Mouse (Mus musculus) B cell, adult 2 months (primary cell): ENCODE results near the gene Unc5cl.

Experiments
- DNase-seq, 2 experiments: peaks; one replicate each; pipeline ENCODE4 v3.0.0; 2022

Unc5cl gene

DNA sequence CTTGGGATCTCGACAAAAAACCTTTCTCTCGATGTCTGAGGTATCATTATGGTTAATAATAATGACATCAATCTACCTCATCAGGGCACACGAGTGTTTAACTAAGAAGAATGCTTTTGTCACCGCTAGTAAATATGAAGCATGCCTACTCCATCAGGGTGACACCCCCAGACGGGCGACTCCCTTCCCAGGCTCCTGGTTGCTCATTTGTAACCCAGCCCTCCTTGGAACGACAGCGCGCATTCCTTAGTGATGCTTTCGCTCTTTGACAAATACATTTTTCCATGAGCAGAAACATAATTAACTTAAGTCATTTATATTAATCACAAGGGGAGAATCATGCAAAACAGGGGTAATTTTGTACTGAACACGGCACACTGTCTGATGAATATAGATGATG lies 88.0 kb downstream of the Unc5cl start:
- no peak for DNase-seq

DNA sequence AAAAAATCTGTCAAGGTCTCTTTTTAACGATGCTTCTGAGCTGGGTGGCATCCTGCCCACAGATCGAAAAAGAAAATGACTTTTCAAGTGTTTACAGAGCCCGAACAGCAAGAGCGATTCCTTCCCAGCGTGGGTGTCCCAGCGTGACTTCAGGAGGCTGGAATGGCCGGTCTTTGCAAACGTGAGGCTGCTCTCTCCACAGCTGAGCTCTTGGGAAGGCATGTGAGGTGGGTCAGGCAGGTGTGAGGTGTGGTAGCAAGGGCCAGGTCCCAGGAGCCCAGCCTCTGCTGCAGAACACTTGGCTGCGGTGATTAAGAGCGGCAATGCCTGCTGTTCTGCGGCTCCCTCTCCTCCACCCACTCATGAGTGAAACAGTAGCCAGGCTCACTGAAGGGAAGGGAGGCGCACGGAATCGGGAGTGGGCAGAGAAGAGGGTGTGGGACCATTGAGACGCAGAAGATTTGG lies 88.6 kb downstream of the Unc5cl start:
- no peak for DNase-seq

DNA sequence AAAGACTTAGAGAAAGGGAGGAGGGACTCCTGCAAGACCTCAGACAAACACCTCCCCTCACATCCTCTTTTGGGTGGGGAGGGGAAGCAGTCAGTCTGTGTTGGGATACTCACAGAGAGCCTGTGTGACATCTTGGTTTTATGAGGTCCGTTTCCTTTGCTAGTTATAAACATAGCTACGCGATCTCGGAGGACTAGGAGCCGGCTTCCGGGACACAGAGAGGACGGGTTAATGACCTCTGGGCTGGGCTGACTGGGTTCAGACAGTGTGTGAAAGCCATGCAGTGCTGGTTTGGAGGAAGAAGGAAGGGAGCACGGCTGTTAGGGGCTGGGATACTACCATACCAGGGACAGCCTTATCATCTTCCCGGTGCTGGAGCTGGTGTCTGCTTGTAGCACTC lies 90.0 kb downstream of the Unc5cl start:
- DNase-seq, result no peak

DNA sequence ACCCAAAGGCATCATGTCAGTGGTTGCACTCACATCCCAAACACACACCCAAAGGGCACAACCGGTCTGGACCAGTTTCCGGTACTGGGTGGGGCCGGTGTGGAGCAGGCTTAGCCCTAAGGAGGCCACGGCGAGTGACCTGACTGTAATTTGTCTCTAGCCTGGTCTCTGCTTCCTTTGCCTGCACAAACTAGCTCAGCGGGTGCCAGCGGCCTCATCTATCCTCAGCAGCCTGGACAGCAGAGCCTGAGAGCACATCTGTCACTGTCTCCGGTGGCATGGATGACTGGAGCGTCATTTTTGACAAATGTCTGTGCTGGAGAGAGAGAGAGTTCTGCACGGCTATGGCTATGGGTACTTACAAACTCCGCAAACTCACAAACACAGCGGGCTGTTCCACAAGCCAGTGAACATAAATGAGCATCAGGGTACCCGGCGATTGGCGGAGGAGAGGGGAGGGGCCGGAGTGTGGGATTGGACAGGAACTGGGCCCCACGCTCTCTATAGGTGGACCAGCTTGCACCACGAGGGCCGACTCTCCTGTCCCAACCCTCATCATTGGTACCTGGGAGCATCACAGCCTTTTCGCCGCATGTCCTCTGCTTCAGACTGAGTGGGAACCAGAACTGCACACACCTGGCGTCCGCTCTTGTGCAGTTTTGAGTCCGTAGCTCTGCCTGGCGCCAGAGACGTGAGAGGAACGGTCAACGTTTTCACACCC lies 90.7 kb downstream of the Unc5cl start:
- no peak for DNase-seq

DNA sequence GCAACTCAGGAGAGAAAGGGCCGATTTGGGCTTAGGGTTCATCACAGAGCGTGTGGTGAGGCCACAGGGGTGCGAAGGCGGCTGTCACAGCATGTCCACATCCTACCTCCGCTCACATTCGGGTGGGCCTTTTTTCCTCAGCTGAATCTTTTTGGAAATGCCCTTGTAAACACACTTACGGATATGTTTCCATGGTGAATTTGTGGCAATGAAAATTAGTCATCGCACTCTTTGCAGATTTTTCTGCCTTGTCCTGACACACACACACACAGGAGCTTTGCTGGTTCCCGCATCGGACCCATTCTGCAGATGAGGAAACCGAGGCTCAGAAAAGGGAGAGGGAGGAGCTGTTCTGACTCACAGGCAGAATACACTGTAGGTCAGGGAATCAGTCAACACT lies 91.3 kb downstream of the Unc5cl start:
- no peak for DNase-seq

DNA sequence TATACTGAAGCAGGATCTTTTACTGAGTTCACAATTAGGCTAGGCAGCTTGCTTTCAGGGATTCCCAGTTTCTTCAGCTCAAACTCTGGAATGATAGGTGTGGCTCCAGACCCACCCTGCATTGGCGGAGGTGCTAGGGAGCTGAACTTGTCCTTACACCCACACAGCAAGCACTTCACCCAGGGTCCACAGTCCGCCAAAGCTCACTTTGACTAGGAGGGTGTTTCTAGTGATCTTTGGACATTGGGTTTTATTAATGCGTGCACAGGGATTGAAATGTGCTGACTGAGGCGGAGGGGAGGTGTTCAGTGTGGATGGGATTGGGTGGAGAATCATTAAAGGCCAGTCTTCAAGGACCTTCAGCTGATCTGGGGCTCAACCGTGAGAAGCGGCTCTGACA lies 93.0 kb downstream of the Unc5cl start:
- no peak for DNase-seq

DNA sequence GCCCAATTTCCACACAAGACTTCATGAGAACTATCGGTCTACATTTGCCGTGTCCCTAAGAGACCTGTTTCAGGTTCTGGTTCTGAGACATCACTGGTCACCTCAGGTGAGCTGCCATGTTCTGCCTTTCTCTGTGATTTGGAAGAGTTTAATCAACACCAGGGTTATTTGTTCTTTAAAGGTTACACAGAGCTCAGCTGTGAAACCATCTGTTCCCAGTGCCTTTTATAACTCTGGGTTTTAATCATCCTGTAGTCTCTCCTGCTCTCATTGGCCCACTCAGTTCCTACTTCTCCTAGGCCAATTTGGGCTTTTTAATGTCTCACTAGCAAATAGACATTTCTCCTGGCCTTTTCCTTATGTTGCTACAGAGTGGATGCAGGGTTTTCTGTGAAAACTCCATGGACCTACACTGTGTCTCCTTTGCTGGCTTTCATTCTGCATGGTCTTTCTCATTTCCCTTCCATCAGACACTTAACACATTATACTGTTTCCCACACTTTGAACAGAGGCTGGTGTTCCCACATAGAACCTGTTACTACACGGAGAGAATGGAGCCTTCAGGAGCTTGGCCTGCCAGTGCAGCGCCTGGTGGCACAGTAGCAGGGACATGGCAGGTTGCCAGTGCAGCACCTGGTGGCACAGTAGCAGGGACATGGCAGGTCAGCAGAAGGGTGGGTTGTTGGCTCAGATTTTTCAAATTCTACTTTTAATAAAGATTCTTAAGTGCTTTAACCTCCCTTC lies 97.3 kb downstream of the Unc5cl start:
- DNase-seq, result no peak

DNA sequence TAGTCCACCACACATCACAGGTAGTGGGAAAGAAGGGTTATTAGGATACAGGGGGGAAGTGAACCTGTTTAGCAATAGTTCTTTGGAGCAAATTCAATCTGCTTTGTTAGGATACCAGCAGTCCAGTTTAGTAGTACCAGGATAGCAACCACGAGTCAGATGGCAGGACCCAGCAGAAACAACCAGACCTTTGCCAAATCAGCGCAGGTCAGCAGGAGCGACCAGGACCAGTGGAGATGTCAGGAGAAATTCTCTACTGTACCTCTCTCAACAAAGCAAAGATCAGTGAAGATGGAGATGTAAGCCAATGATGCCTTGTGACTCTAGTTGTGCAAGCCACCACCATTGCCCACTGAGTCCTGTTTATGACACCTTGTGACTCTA lies 97.8 kb downstream of the Unc5cl start:
- DNase-seq, result no peak

DNA sequence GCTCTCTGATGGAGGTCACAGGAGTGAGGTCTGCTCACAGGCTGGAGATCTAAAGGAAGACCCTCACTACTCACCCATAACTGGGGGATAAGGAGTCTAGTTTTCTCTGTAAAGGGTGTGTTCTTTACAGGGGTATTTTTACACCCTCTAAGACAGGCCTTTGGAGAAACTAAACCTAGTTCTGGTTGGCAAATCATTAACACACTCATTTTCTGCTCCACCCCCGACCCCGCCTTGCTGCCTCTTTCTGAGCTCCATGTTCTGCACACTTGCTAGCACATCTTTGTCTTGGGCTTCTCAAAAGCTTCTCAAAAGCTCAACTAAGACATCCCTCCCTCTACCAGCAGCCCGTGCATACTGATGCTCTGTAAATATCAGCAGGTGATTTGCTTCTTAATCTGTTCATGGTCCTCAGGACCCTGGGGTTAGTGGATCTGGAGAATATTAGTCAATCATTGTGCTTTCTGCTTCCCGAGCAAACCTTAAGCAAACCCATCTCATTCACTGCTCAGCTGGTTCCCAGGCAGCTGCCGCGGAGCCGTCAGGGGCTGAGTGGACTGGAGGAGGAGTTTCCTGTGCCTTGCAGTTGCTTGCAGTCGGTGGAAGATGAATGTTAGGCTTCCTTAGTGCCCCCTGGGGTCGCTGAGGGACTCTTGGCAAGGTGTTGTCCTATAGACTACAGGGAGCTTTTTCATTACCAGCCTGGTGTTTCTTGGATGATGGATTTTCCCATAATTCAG lies 101.7 kb downstream of the Unc5cl start:
- no peak for DNase-seq

DNA sequence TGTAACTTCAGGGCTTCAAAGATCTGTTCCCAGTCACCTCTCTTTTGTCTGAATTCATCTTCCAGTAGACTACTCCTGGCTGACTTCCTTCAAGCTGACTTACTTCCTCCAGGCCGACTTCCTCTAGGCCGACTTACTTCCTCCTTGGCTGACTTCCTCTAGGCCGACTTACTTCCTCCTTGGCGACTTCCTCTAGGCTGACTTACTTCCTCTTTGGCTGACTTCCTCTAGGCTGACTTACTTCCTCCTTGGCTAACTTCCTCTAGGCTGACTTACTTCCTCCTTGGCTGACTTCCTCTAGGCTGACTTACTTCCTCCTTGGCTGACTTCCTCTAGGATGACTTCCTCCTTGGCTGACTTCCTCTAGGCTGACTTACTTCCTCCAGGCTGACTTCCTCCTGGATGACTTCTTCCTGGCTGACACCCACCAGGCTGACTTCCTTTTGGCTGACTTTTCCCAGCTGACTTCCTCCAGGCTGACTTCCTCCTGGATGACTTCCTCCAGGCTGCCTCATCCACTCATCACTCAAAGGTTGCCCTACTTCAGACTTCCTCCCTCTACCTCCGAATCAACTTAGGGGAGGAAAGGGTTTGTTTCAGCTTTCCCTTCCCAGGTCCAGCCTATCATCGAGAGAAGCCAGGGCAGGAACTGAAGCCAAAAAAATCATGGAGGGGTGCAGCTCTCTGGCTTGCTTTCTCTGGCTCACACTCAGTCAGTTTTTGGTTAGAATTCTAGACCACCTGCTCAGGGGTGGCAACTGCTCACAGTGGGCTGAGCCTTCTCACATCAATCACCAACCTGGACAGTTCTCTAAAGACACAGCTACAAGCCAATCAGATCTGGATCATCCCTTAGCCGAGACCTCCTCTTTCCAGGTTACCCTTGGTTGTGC lies 103.4 kb downstream of the Unc5cl start:
- DNase-seq, result peak; percentile 9 to 10

DNA sequence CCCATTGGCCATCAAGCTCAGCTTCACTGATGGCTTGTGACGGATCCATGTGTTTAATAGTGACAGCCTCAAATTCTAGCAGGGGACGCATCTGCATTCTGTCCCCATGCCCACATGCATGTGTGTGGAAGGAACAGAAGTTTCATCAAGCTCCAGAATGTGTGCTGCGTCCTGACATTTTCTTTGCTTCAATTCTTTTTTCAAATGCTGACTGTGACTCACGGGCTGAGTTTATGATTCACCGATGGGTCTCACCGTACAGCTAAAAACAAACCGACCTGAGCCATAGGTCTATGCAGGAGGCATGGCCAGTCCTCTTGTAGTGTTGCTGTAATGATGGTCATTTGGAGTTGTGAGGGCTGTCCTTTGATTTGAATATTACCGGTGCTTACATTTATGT lies 110.2 kb downstream of the Unc5cl start:
- no peak for DNase-seq

DNA sequence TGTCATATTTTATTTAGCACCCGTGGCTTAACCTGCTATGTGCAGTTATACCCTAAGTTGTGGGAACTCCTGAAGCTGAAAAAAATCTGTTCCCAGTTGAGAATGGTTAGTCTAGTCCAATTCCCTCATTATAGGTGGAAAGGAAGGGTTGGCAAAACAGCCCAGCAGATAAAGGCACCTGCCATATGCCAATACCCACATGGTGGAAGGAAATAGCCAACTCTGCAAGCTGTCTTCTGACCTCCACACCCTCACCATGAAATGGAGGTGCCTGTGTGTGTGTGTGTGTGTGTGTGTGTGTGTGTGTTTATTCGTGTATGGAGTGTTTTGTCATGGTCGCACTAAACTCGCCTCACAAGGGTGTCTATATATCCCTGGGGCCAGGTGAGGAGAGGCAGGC lies 115.0 kb downstream of the Unc5cl start:
- no peak for DNase-seq

DNA sequence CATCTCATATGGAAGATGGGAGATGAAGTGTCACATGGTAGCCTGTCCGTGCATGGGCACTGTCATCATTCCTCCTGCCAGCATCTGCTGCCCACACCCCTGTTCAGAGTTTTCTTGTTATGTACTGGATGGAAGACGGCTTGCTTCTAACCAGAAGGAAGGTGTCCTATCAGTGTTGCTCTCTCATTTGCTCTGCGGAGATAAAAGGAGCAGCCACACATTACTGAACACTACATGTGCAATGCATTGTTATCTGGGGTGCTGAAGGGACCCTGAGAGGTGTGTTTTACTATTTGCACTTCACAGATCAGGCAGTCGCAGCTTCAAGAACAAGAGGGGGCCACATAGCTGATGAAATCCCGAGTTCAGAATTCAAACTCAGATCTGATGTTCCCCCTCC lies 126.5 kb downstream of the Unc5cl start:
- DNase-seq, result no peak

DNA sequence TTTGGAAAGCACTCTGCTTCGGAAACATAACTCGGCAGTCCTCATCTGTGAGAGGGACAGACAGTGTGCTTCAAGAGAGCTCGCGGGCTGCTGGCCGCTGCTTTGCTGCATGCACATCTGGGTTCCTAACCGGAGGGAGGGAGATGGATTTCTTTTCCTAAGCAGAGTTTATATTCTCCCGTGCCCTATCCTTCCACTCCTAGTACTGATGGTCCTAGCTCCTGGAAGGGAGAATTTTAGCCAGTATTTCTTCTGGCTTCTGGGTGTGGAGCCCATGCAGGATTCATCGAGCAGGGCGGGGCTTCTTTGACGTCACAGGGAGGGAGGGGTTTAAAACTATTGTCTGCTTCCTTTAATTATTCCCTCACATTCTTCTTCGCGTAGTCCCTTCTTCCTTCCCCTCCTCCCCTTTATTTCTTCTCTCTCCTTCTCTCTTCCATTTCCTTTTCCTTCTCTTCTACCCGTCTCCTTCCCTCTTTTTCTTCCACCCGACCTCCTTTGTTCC lies 127.8 kb downstream of the Unc5cl start:
- DNase-seq, result no peak

DNA sequence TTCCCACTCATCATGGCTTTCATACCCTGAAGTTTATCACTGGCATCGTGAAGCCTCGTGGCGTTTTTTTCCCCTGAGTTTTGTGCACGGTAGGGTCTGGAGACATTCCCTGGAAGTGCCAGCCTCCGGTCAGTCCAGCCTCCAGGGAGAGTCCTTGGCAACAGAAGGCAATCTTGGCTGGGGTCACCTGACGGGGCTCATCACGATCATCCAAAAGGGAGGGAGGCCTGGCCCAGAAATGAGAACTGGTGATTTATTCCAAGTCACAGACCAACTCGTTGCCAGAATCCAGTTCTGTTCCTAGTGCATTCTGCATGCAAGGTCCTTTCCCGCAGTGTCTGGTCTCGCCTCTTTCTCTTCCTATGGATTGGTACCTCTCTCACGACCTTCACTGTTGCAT lies 128.7 kb downstream of the Unc5cl start:
- DNase-seq, result no peak

DNA sequence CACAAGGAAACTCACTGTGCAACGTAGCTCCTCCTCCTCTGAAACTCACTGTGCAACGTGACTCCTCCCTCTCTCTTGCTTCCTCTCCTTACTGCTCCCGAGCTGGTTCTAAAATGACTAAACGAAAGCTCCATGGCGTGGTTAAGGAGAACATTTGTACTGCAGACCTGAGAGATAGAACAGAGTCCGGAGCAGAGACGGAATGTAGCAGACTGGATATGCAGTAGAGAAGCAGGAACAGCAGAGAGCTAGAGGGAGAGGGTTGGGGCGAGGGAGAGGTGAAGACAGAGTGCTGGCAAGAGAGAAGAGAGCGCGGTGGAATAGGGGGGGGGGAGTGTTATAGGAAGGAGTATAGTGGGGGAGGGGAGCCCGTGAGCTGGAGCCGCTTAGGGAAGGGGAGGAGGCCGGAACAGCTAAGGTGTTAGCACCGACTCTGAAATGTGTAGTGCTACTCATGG lies 131.2 kb downstream of the Unc5cl start:
- DNase-seq, result no peak

DNA sequence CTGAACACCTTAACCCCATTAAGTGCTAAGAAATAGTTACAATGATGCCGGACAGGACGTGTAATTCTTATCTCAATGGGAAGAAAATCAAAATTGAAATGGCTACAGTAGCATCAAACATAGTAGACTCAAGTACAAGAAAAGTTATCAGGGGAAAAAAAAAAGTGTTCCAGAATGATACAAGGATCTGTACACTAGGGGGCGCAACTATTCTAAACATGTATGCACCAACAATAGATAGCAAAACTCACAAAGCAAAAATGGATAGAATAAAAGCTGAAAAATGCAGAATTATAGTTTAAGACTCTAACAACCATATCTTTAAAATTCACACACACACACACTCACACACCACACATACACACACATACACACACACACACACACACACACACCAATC lies 134.0 kb downstream of the Unc5cl start:
- DNase-seq, result peak; percentile 9 to 28
